Mouse (Mus musculus) hindbrain, embryonic 13.5 days (tissue): ENCODE data around the gene Clec4a3. TPM values are rescaled to one million over a fixed set of nuclear protein-coding genes. Genes with fewer than 3 reads are reported as not detected.

Experiments used
- polyA plus RNA-seq: library from polyadenylated mRNA; unstranded; fragments of >200 nt; fragmentation: Nextera tagmentation; extraction: Ambion mirVana; gene quantifications from 2 replicates; pipeline ENCODE4 v1.2.1, GENCODE M21; 2015

The Clec4a3 gene
- polyA plus RNA-seq, 1 experiment from 2014 or later: 1.2 TPM

Other genes with a start within 250 kb of the Clec4a3 start
- gene Nanog, start 245.0 kb upstream of the Clec4a3 start, polyA plus RNA-seq: 0.21 and 0.22 TPM in 2 replicates
- 21.1 and 22.7 TPM in 2 replicates for gene Slc2a3, start 150.9 kb upstream of the Clec4a3 start, polyA plus RNA-seq
- gene Foxj2, start 132.6 kb upstream of the Clec4a3 start, polyA plus RNA-seq: 6.0 and 6.2 TPM in 2 replicates
- gene C3ar1, start 96.4 kb upstream of the Clec4a3 start, polyA plus RNA-seq: 1.7 TPM in 2 replicates
- 121 and 130 TPM in 2 replicates for gene Necap1, start 78.0 kb upstream of the Clec4a3 start, polyA plus RNA-seq
- gene Clec4a1, start 30.7 kb upstream of the Clec4a3 start, polyA plus RNA-seq: 1.4 and 1.5 TPM in 2 replicates
- not detected in 2 replicates for gene Clec4a4, start 37.9 kb downstream of the Clec4a3 start, polyA plus RNA-seq
- not detected in 2 replicates for gene Clec4b1, start 97.4 kb downstream of the Clec4a3 start, polyA plus RNA-seq
- 1.0 and 1.4 TPM in 2 replicates for gene Clec4a2, start 153.9 kb downstream of the Clec4a3 start, polyA plus RNA-seq
- gene Clec4b2, start 220.4 kb downstream of the Clec4a3 start, polyA plus RNA-seq: not detected in 2 replicates